Mouse (Mus musculus) bone marrow macrophage, adult 2 months (primary cell): ENCODE measurements around the gene Spry1.

Experiments used
- CTCF ChIP-seq: IDR thresholded peaks from 2 replicates; pipeline ENCODE4 v1.5.1; 2012; ENCODE audit warnings: low read depth, mild to moderate bottlenecking, low read length, moderate library complexity
- POLR2A ChIP-seq: IDR thresholded peaks from 2 replicates; pipeline ENCODE4 v1.6.1; 2012; ENCODE audit warnings: mild to moderate bottlenecking, low read depth, low read length, borderline replicate concordance

GRCm38 (mm10) chr3:37608926-37609325 is 30.8 kb upstream of the Spry1 start:
- TF ChIP-seq POLR2A (no peak), CTCF (no peak)
